In the genomic region with DNA sequence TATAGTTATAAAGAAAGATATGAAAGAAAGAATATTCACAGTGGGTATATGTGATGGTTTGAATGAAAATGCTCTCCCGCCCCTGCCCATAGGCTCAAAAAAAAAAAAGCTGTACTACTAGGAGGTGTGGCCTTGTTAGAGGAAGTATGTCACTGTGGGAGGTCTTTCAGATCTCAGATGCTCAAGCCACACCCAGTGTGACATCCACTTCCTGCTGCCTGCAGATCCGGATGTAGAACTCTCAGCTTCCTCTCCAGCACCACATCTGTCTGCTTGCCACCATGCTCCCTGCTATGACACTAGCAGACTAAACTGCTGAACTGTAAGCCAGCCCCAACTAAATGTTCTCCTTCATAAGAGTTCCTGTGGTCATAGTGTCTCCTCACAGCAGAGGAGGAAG, we compare ENCODE assay signal across 18 mouse cellular contexts.
A peak's percentile ranks its signal among the peaks of the same experiment; 100 is the strongest.
DNase-seq lines count a peak whose midpoint lies in the region; ATAC-seq and TF ChIP-seq lines count a peak whose summit lies in the region.
"Had no signal": no experiment of that assay in that cellular context is flagged by ENCODE, and none has a peak within 500 bp of the region (broad histone marks: within the 10 kb centered on the region; RNA-seq: fewer than 3 reads in every experiment).

No protein-coding gene starts in this region.

- H3K4me1 ChIP-seq in lung, adult 2 months (ENCODE audit: control insufficient read depth, insufficient read depth, low read length), result no peaks in the 10 kb centered on the region
- no peaks in the 10 kb centered on the region for H3K4me1 ChIP-seq in hindbrain, embryonic 12.5 days
- H3K4me1 ChIP-seq: neural tube, embryonic 12.5 days; stomach, embryonic 15.5 days had no signal

- H3K9me3 ChIP-seq in hindbrain, embryonic 12.5 days (replicated peaks), result no peaks in the 10 kb centered on the region
- H3K9me3 ChIP-seq: neural tube, embryonic 12.5 days; stomach, embryonic 15.5 days had no signal

- TF ChIP-seq CTCF in lung, adult 2 months (IDR thresholded peaks at IDR 0.05; ENCODE audit: insufficient read depth, low read length), result no peak

- no peak overlapping the region for H3K27ac ChIP-seq in hindbrain, embryonic 12.5 days
- H3K27ac ChIP-seq: heart, adult 2 months; liver, embryonic 14.5 days; neural tube, embryonic 12.5 days; stomach, embryonic 15.5 days had no signal

- H3K9ac ChIP-seq in hindbrain, embryonic 12.5 days, result no peak overlapping the region
- H3K9ac ChIP-seq: liver, embryonic 14.5 days; neural tube, embryonic 12.5 days; stomach, embryonic 15.5 days had no signal

- TF ChIP-seq POLR2A in lung, adult 2 months (IDR thresholded peaks at IDR 0.05; ENCODE audit: borderline replicate concordance, extremely low read depth, low read depth, low read length), result no peak

- H3K4me2 ChIP-seq in hindbrain, embryonic 12.5 days (replicated peaks), result no peak overlapping the region
- H3K4me2 ChIP-seq: neural tube, embryonic 12.5 days; stomach, embryonic 15.5 days had no signal

- H3K27me3 ChIP-seq in hindbrain, embryonic 12.5 days, result no peaks in the 10 kb centered on the region
- H3K27me3 ChIP-seq: neural tube, embryonic 12.5 days; stomach, embryonic 15.5 days had no signal

- peak; percentile 50 for ATAC-seq in inflammation-experienced regulatory T-cells, adult 6 months
- no peak for ATAC-seq in hindbrain, embryonic 12.5 days (ENCODE audit: low FRiP score)
- ATAC-seq: midbrain, embryonic 16.5 days had no signal

- DNase-seq in 3134 (ENCODE audit: extremely low read depth, insufficient read length, low spot score), result peak; percentile 72
- DNase-seq in CD4-positive, CD25-positive, alpha-beta regulatory T cell, adult 2 months (ENCODE audit: low read depth, low spot score), result peak; percentile 36
- peak; percentile 95 for DNase-seq in R1 (ENCODE audit: low read depth, low spot score)
- no peak for DNase-seq in layer of hippocampus, postnatal 14 days (ENCODE audit: low spot score in 2 of 2)
- no peak for DNase-seq in lung, adult 2 months
- DNase-seq: adrenal gland, adult 8-10 months; cerebellum, adult 9-11 months; heart, adult 2 months; kidney, postnatal 10 days; left cerebral cortex, postnatal 4 days; lung, postnatal 36 days; thymus, postnatal 25 days had no signal

- H3K36me3 ChIP-seq in hindbrain, embryonic 12.5 days, result no peaks in the 10 kb centered on the region
- H3K36me3 ChIP-seq: neural tube, embryonic 12.5 days; stomach, embryonic 15.5 days had no signal

- no peak overlapping the region for H3K4me3 ChIP-seq in lung, adult 2 months (replicated peaks; ENCODE audit: extremely low read depth, low read depth, low read length)
- H3K4me3 ChIP-seq in hindbrain, embryonic 12.5 days, result no peak overlapping the region
- H3K4me3 ChIP-seq: heart, adult 2 months; neural tube, embryonic 12.5 days; stomach, embryonic 15.5 days had no signal

- 68% methylated on average over 2 of the region's 2 CpGs for WGBS in lung, adult 2 months
- 77% methylated on average over 2 of the region's 2 CpGs for WGBS in hindbrain, embryonic 12.5 days

Comparison
In these comparisons a context has a peak if more than half of its experiments do, and no peak if none do; other contexts are left out.
1. DNase-seq: peak in 3134 (single experiment), CD4-positive, CD25-positive, alpha-beta regulatory T cell, adult 2 months (single experiment) and R1 (single experiment); none in layer of hippocampus, postnatal 14 days (0 of 2) and lung, adult 2 months (single experiment).